Mouse (Mus musculus) bone marrow, adult 2 months (tissue): ENCODE results near the gene Atf5.

Experiments used
- CTCF ChIP-seq: fragments of 200-500 bp; IDR thresholded peaks from 2 replicates; pipeline ENCODE4 v1.5.1; 2011; ENCODE audit warnings: low read length, control low read depth; ENCODE audit not compliant: control insufficient read depth, insufficient read depth
- POLR2A ChIP-seq: fragments of 200-500 bp; IDR thresholded peaks from 2 replicates; pipeline ENCODE4 v1.6.1; 2011; ENCODE audit warnings: low read depth, mild to moderate bottlenecking, control low read depth, low read length, borderline replicate concordance; ENCODE audit not compliant: control insufficient read depth

- TF ChIP-seq CTCF (no peak), POLR2A (no peak)
Measured at GRCm38 (mm10) chr7:44789531-44789930, 26.9 kb downstream of the Atf5 start.
